Mouse (Mus musculus): ENCODE results near the gene Lrg1. TPM values are rescaled to one million over a fixed set of nuclear protein-coding genes. Genes with fewer than 3 reads are reported as not detected.
A peak's percentile ranks its signal among the peaks of the same experiment; 100 is the strongest.

The Lrg1 gene
- polyA plus RNA-seq, 1 experiment from 2014 or later = 0.19 TPM

- Histone ChIP-seq H3K9me3 (no peaks in the 10 kb centered on the region), H3K27ac (replicated peaks) (peak overlapping the region; percentile 14; the same call in 1 of the 2 replicates), H3K4me2 (replicated peaks) (peak overlapping the region; percentile 37), H3K4me3 (no peak overlapping the region), H3K27me3 (no peaks in the 10 kb centered on the region), H3K36me3 (peaks cover 22% of the 10 kb centered on the region), H3K4me1 (peaks cover 28% of the 10 kb centered on the region), H3K9ac (replicated peaks) (no peak overlapping the region)
- ATAC-seq (replicated peaks) = 0 out of 2 replicates have a peak, but pooled peaks have one; percentile 21
- WGBS = 23% methylated on average over 19 of the region's 21 CpGs
Measured at GRCm38 (mm10) chr17:56133457-56134363, 11.9 kb upstream of the Lrg1 start.

- peaks cover 19% of the 10 kb centered on the region for H3K4me1 ChIP-seq
- no peaks in the 10 kb centered on the region for H3K27me3 ChIP-seq
- ATAC-seq (replicated peaks) = no peak
Measured at GRCm38 (mm10) chr17:56132661-56133060, 10.9 kb upstream of the Lrg1 start.

GRCm38 (mm10) chr17:56131814-56132213 lies 10.0 kb upstream of the Lrg1 start:
- Histone ChIP-seq H3K27me3 (no peaks in the 10 kb centered on the region), H3K4me1 (peaks cover 19% of the 10 kb centered on the region), H3K4me3 (no peak overlapping the region), H3K27ac (replicated peaks) (no peak overlapping the region), H3K36me3 (peaks cover 36% of the 10 kb centered on the region), H3K9me3 (no peaks in the 10 kb centered on the region), H3K9ac (replicated peaks) (no peak overlapping the region), H3K4me2 (replicated peaks) (no peak overlapping the region)
- ATAC-seq (replicated peaks) = peak; percentile 35; the same call in 1 of the 2 replicates
- 38% methylated on average over 7 of the region's 7 CpGs for WGBS

More at GRCm38 (mm10) chr17:56132661-56133060, 10.9 kb upstream of the Lrg1 start:
- Histone ChIP-seq H3K4me2 (replicated peaks) (no peak overlapping the region), H3K27ac (replicated peaks) (no peak overlapping the region), H3K36me3 (peaks cover 29% of the 10 kb centered on the region), H3K9ac (replicated peaks) (no peak overlapping the region), H3K4me3 (no peak overlapping the region), H3K9me3 (no peaks in the 10 kb centered on the region)
- WGBS = 6% methylated on average over 14 of the region's 14 CpGs

- H3K4me3 ChIP-seq = no peak overlapping the region
- H3K9me3 ChIP-seq = no peaks in the 10 kb centered on the region
- no peak overlapping the region for H3K27ac ChIP-seq (replicated peaks)
- H3K4me2 ChIP-seq (replicated peaks) = no peak overlapping the region
- peaks cover 19% of the 10 kb centered on the region for H3K4me1 ChIP-seq
- H3K9ac ChIP-seq (replicated peaks) = no peak overlapping the region
- no peaks in the 10 kb centered on the region for H3K27me3 ChIP-seq
- ATAC-seq (replicated peaks) = no peak
- WGBS = 90% methylated on average over 10 of the region's 10 CpGs
- peaks cover 41% of the 10 kb centered on the region for H3K36me3 ChIP-seq
Measured at GRCm38 (mm10) chr17:56131136-56131535, 9.3 kb upstream of the Lrg1 start.

GRCm38 (mm10) chr17:56128246-56128645 lies 6.4 kb upstream of the Lrg1 start:
- peaks cover 15% of the 10 kb centered on the region for H3K27me3 ChIP-seq
- no peak overlapping the region for H3K4me3 ChIP-seq
- no peak overlapping the region for H3K9ac ChIP-seq (replicated peaks)
- no peak overlapping the region for H3K27ac ChIP-seq (replicated peaks)
- H3K9me3 ChIP-seq = no peaks in the 10 kb centered on the region
- no peak for ATAC-seq (replicated peaks)
- H3K36me3 ChIP-seq = peaks cover 55% of the 10 kb centered on the region
- no peak overlapping the region for H3K4me2 ChIP-seq (replicated peaks)
- WGBS = 91% methylated on average over 15 of the region's 15 CpGs
- H3K4me1 ChIP-seq = peaks cover 10% of the 10 kb centered on the region

GRCm38 (mm10) chr17:56126175-56126574 lies 4.4 kb upstream of the Lrg1 start:
- Histone ChIP-seq H3K9me3 (peaks cover 13% of the 10 kb centered on the region; the same call in 1 of the 2 replicates), H3K4me2 (replicated peaks) (no peak overlapping the region), H3K27me3 (peaks cover 31% of the 10 kb centered on the region), H3K27ac (replicated peaks) (no peak overlapping the region), H3K9ac (replicated peaks) (no peak overlapping the region), H3K4me3 (no peak overlapping the region), H3K4me1 (peaks cover 8% of the 10 kb centered on the region; the same call in 1 of the 2 replicates), H3K36me3 (peaks cover 54% of the 10 kb centered on the region)
- WGBS = 77% methylated on average over 11 of the region's 11 CpGs
- ATAC-seq (replicated peaks) = no peak

GRCm38 (mm10) chr17:56125276-56125630 lies 3.5 kb upstream of the Lrg1 start:
- no peak overlapping the region for H3K4me2 ChIP-seq (replicated peaks)
- peaks cover 11% of the 10 kb centered on the region; the same call in 1 of the 2 replicates for H3K4me1 ChIP-seq
- H3K36me3 ChIP-seq = peaks cover 46% of the 10 kb centered on the region
- H3K27me3 ChIP-seq = peaks cover 40% of the 10 kb centered on the region
- peaks cover 13% of the 10 kb centered on the region; the same call in 1 of the 2 replicates for H3K9me3 ChIP-seq
- no peak; the same call in 1 of the 2 replicates for ATAC-seq (replicated peaks)
- 85% methylated on average over 4 of the region's 4 CpGs for WGBS
- no peak overlapping the region for H3K9ac ChIP-seq (replicated peaks)
- H3K4me3 ChIP-seq = no peak overlapping the region
- H3K27ac ChIP-seq (replicated peaks) = no peak overlapping the region

GRCm38 (mm10) chr17:56124377-56125275 lies 2.8 kb upstream of the Lrg1 start:
- Histone ChIP-seq H3K36me3 (peaks cover 41% of the 10 kb centered on the region), H3K4me1 (peaks cover 17% of the 10 kb centered on the region), H3K27ac (replicated peaks) (no peak overlapping the region), H3K27me3 (peaks cover 46% of the 10 kb centered on the region), H3K4me2 (replicated peaks) (peak overlapping the region; percentile 39), H3K4me3 (peak overlapping the region; percentile 24), H3K9me3 (peaks cover 13% of the 10 kb centered on the region; the same call in 1 of the 2 replicates), H3K9ac (replicated peaks) (peak overlapping the region; percentile 19; the same call in 1 of the 2 replicates)
- ATAC-seq (replicated peaks) = 0 out of 2 replicates have a peak, but pooled peaks have one; percentile 7
- 8% methylated on average over 59 of the region's 59 CpGs for WGBS

- no peak overlapping the region for H3K27ac ChIP-seq (replicated peaks)
- 48% methylated on average over 59 of the region's 59 CpGs for WGBS
- peaks cover 52% of the 10 kb centered on the region for H3K27me3 ChIP-seq
- H3K4me1 ChIP-seq = peaks cover 17% of the 10 kb centered on the region
- peak overlapping the region; percentile 24; the same call in 1 of the 2 replicates for H3K4me3 ChIP-seq
- ATAC-seq (replicated peaks) = 0 out of 2 replicates have a peak, but pooled peaks have one; percentile 3
- no peak overlapping the region for H3K9ac ChIP-seq (replicated peaks)
- peak overlapping the region; percentile 39; the same call in 1 of the 2 replicates for H3K4me2 ChIP-seq (replicated peaks)
- peaks cover 13% of the 10 kb centered on the region; the same call in 1 of the 2 replicates for H3K9me3 ChIP-seq
- H3K36me3 ChIP-seq = peaks cover 33% of the 10 kb centered on the region
Measured at GRCm38 (mm10) chr17:56123681-56124340, 2.0 kb upstream of the Lrg1 start.

GRCm38 (mm10) chr17:56123161-56123560 lies 1.4 kb upstream of the Lrg1 start:
- no peak overlapping the region for H3K27ac ChIP-seq (replicated peaks)
- ATAC-seq (replicated peaks) = no peak
- peaks cover 59% of the 10 kb centered on the region for H3K27me3 ChIP-seq
- H3K4me1 ChIP-seq = peaks cover 17% of the 10 kb centered on the region
- H3K4me2 ChIP-seq (replicated peaks) = no peak overlapping the region
- no peak overlapping the region for H3K9ac ChIP-seq (replicated peaks)
- WGBS = 94% methylated on average over 12 of the region's 12 CpGs
- no peak overlapping the region for H3K4me3 ChIP-seq
- H3K36me3 ChIP-seq = peaks cover 31% of the 10 kb centered on the region
- H3K9me3 ChIP-seq = peaks cover 13% of the 10 kb centered on the region; the same call in 1 of the 2 replicates
